Mouse (Mus musculus): ENCODE results near the gene Trim13.

The Trim13 gene

GRCm38 (mm10) chr14:61611766-61612165 lies 13.7 kb downstream of the Trim13 start:
- DNase-seq (ENCODE audit: extremely low read depth, insufficient read length, low spot score), result no peak

GRCm38 (mm10) chr14:61613319-61613718 lies 15.3 kb downstream of the Trim13 start:
- DNase-seq (ENCODE audit: extremely low read depth, insufficient read length, low spot score), result no peak

- DNase-seq (ENCODE audit: extremely low read depth, insufficient read length, low spot score), result no peak
Observed at GRCm38 (mm10) chr14:61620371-61620770, 22.3 kb downstream of the Trim13 start.

GRCm38 (mm10) chr14:61635969-61636368 lies 37.9 kb downstream of the Trim13 start:
- DNase-seq (ENCODE audit: extremely low read depth, insufficient read length, low spot score), result no peak

GRCm38 (mm10) chr14:61642668-61643067 lies 44.6 kb downstream of the Trim13 start:
- DNase-seq (ENCODE audit: extremely low read depth, insufficient read length, low spot score), result no peak

GRCm38 (mm10) chr14:61645547-61645946 lies 47.5 kb downstream of the Trim13 start:
- no peak for DNase-seq (ENCODE audit: extremely low read depth, insufficient read length, low spot score)

- DNase-seq (ENCODE audit: extremely low read depth, insufficient read length, low spot score), result peak; percentile 39
Observed at GRCm38 (mm10) chr14:61647182-61647880, 49.3 kb downstream of the Trim13 start.

- peak; percentile 59 for DNase-seq (ENCODE audit: extremely low read depth, insufficient read length, low spot score)
Observed at GRCm38 (mm10) chr14:61647881-61648684, 50.0 kb downstream of the Trim13 start.

- DNase-seq (ENCODE audit: extremely low read depth, insufficient read length, low spot score), result peak; percentile 96
Observed at GRCm38 (mm10) chr14:61648685-61649504, 50.8 kb downstream of the Trim13 start.

- peak; percentile 7 for DNase-seq (ENCODE audit: extremely low read depth, insufficient read length, low spot score)
Observed at GRCm38 (mm10) chr14:61650291-61650960, 52.4 kb downstream of the Trim13 start.
